Mouse (Mus musculus) bone marrow macrophage, adult 2 months (primary cell): ENCODE measurements at regions not wholly inside any gene's neighbourhood (a gene's known extent, or its start where the extent isn't known, plus 50 kb on each side); places are given as distances from the start of the nearest gene placed in this dataset.

ENCODE experiments used
- H3K27ac ChIP-seq: 2 replicates; pipeline ENCODE4 v1.5.1; 2012; ENCODE audit warnings: low read depth, low read length; ENCODE audit not compliant: insufficient read depth
- H3K4me1 ChIP-seq: 2 replicates; pipeline ENCODE4 v1.6.1; 2012; ENCODE audit warnings: low read length; ENCODE audit not compliant: control insufficient read depth, insufficient read depth
- H3K4me3 ChIP-seq: 2 replicates; pipeline ENCODE4 v1.5.1; 2012; ENCODE audit warnings: mild to moderate bottlenecking, low read length, moderate library complexity; ENCODE audit not compliant: insufficient read depth
- CTCF ChIP-seq: IDR thresholded peaks from 2 replicates; pipeline ENCODE4 v1.5.1; 2012; ENCODE audit warnings: low read depth, mild to moderate bottlenecking, low read length, moderate library complexity
- POLR2A ChIP-seq: IDR thresholded peaks from 2 replicates; pipeline ENCODE4 v1.6.1; 2012; ENCODE audit warnings: mild to moderate bottlenecking, low read depth, low read length, borderline replicate concordance

GRCm38 (mm10) chr14:58709861-58710260 lies 432.8 kb downstream of the 1700129C05Rik start:
- no peak for TF ChIP-seq POLR2A
- TF ChIP-seq CTCF: no peak
- Histone ChIP-seq H3K27ac (no peak overlapping the region), H3K4me1 (no peaks in the 10 kb centered on the region), H3K4me3 (no peak overlapping the region)

- TF ChIP-seq CTCF (no peak), POLR2A (no peak)
- no peak overlapping the region for H3K27ac ChIP-seq
- H3K4me1 ChIP-seq: no peaks in the 10 kb centered on the region
- H3K4me3 ChIP-seq: no peak overlapping the region
These were observed 433.4 kb downstream of the 1700129C05Rik start for GRCm38 (mm10) chr14:58709281-58709680.

- no peak overlapping the region for H3K27ac ChIP-seq
- TF ChIP-seq CTCF (no peak), POLR2A (no peak)
- H3K4me3 ChIP-seq: no peak overlapping the region
- H3K4me1 ChIP-seq: no peaks in the 10 kb centered on the region
These were observed 440.9 kb downstream of the 1700129C05Rik start for GRCm38 (mm10) chr14:58701765-58702164.

GRCm38 (mm10) chr14:58691129-58691828 lies 451.4 kb downstream of the 1700129C05Rik start:
- no peak overlapping the region for H3K27ac ChIP-seq
- TF ChIP-seq CTCF: no peak
- no peak for TF ChIP-seq POLR2A
- H3K4me3 ChIP-seq: no peak overlapping the region
- H3K4me1 ChIP-seq: no peaks in the 10 kb centered on the region

GRCm38 (mm10) chr14:58687814-58688213 lies 454.9 kb downstream of the 1700129C05Rik start:
- no peak overlapping the region for H3K27ac ChIP-seq
- TF ChIP-seq CTCF: no peak
- no peak for TF ChIP-seq POLR2A
- no peaks in the 10 kb centered on the region for H3K4me1 ChIP-seq
- H3K4me3 ChIP-seq: no peak overlapping the region

DNA sequence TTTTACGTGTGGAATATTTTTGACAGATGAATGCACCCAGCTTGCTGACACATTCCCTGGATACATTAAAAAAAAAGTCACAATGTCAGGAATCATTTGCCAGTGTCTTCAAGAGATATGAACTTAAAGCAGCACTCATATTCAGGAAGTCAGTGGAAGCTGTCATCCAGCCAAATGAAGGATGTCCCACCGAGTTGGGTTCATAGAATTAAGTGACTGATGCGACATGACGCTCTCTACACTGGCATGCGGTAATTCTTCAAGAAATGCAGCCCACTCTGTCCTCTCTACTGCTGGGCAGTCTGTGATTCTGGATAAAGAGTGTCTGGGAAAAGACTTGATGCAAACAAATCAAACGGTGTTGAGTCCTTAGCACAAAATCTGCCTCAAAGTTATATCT lies 463.9 kb downstream of the 1700129C05Rik start:
- no peak for TF ChIP-seq POLR2A
- no peak for TF ChIP-seq CTCF
- Histone ChIP-seq H3K4me3 (no peak overlapping the region), H3K27ac (no peak overlapping the region), H3K4me1 (no peaks in the 10 kb centered on the region)

GRCm38 (mm10) chr14:58678126-58678656 lies 464.5 kb downstream of the 1700129C05Rik start:
- TF ChIP-seq POLR2A: no peak
- no peak for TF ChIP-seq CTCF
- no peak overlapping the region for H3K27ac ChIP-seq
- H3K4me3 ChIP-seq: no peak overlapping the region
- H3K4me1 ChIP-seq: no peaks in the 10 kb centered on the region

DNA sequence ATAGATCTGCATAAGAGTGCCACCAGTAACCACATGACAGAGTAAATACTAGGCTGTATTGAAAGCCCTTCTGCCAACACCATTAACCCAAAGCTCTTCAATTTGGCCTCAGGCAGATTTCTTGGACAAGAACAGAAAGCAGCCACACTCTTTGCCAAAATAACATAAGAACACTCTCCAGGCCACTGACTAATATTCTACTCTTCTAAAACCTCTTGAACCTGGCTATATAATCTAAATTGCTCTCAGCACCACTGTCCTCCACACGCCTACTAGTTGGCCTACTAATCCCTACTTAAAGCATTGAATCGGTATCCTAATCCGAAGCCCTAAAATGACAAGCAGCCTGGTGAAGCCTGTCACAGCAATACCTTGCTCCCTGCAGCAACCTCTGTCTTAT lies 467.5 kb downstream of the 1700129C05Rik start:
- Histone ChIP-seq H3K4me3 (no peak overlapping the region), H3K4me1 (no peaks in the 10 kb centered on the region), H3K27ac (no peak overlapping the region)
- no peak for TF ChIP-seq CTCF
- TF ChIP-seq POLR2A: no peak

DNA sequence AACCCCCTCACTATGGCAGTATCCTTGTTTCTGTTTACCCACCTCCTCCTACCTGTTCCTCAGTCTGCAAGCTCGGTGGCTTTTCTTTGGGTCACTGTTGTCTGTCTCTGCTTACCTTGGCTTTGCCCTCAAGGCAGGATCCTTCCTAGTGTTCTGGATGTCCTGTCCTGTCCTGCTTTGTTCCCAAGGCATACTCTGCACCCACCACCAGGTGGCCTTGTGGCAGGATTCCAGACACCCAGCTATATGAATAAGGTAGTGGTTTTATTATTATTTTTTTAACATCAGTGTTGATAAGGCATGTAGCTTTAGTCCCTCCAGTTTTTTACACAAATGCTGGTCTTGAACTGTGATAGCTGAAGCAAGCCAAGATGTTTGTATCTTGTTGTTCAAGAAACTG lies 478.7 kb downstream of the 1700129C05Rik start:
- TF ChIP-seq POLR2A (no peak), CTCF (no peak)
- H3K27ac ChIP-seq: no peak overlapping the region
- H3K4me1 ChIP-seq: no peaks in the 10 kb centered on the region
- no peak overlapping the region for H3K4me3 ChIP-seq

GRCm38 (mm10) chr14:58662601-58663000 lies 480.1 kb downstream of the 1700129C05Rik start:
- Histone ChIP-seq H3K4me3 (no peak overlapping the region), H3K4me1 (no peaks in the 10 kb centered on the region), H3K27ac (no peak overlapping the region)
- no peak for TF ChIP-seq CTCF
- TF ChIP-seq POLR2A: no peak

GRCm38 (mm10) chr14:58661416-58661815 lies 481.3 kb downstream of the 1700129C05Rik start:
- Histone ChIP-seq H3K4me3 (no peak overlapping the region), H3K4me1 (no peaks in the 10 kb centered on the region), H3K27ac (no peak overlapping the region)
- no peak for TF ChIP-seq POLR2A
- TF ChIP-seq CTCF: no peak
